8 mouse cellular contexts compared by ENCODE assay signal in genomic region chr17:79543907-79544522, GRCm38 (mm10).
DNase-seq lines count a peak whose midpoint lies in the region; ATAC-seq and TF ChIP-seq lines count a peak whose summit lies in the region.

No protein-coding gene starts in this region.

- no peaks in the 10 kb centered on the region for H3K36me3 ChIP-seq in hindbrain, embryonic 13.5 days
- H3K36me3 ChIP-seq in hindbrain, embryonic 10.5 days = no peaks in the 10 kb centered on the region
- no peaks in the 10 kb centered on the region for H3K36me3 ChIP-seq in kidney, adult 2 months (ENCODE audit: control insufficient read depth, insufficient read depth, low read length)

- H3K27me3 ChIP-seq in hindbrain, embryonic 13.5 days = no peaks in the 10 kb centered on the region
- H3K27me3 ChIP-seq in hindbrain, embryonic 10.5 days (ENCODE audit: insufficient read depth, poor library complexity, severe bottlenecking) = no peaks in the 10 kb centered on the region
- no peaks in the 10 kb centered on the region for H3K27me3 ChIP-seq in kidney, adult 2 months (replicated peaks; ENCODE audit: control insufficient read depth, insufficient read depth, low read length)

- H3K9me3 ChIP-seq in hindbrain, embryonic 13.5 days = no peaks in the 10 kb centered on the region
- no peaks in the 10 kb centered on the region for H3K9me3 ChIP-seq in hindbrain, embryonic 10.5 days

- H3K27ac ChIP-seq in hindbrain, embryonic 13.5 days = no peak overlapping the region
- no peak overlapping the region for H3K27ac ChIP-seq in hindbrain, embryonic 10.5 days
- peak overlapping the region; percentile 43; the same call in 1 of the 2 replicates for H3K27ac ChIP-seq in kidney, adult 2 months (ENCODE audit: insufficient read depth, low read depth, low read length)

- H3K4me1 ChIP-seq in hindbrain, embryonic 13.5 days (replicated peaks) = no peaks in the 10 kb centered on the region
- H3K4me1 ChIP-seq in hindbrain, embryonic 10.5 days (replicated peaks) = no peaks in the 10 kb centered on the region
- 0 out of 2 replicates have a peak, but pooled peaks cover 4% of the 10 kb centered on the region for H3K4me1 ChIP-seq in kidney, adult 2 months (ENCODE audit: control insufficient read depth, insufficient read depth, low read length)

- H3K4me2 ChIP-seq in hindbrain, embryonic 13.5 days = no peak overlapping the region

- H3K4me3 ChIP-seq in hindbrain, embryonic 13.5 days = no peak overlapping the region
- no peak overlapping the region for H3K4me3 ChIP-seq in hindbrain, embryonic 10.5 days
- H3K4me3 ChIP-seq in kidney, adult 2 months (ENCODE audit: insufficient read depth, low read depth, low read length) = no peak overlapping the region

- 0 out of 2 replicates have a peak, but pooled peaks have one; percentile 54 for ATAC-seq in hindbrain, embryonic 13.5 days (ENCODE audit: low FRiP score)

- H3K9ac ChIP-seq in hindbrain, embryonic 13.5 days = no peak overlapping the region

- 70% methylated on average over 7 of the region's 7 CpGs for WGBS in hindbrain, embryonic 13.5 days
- WGBS in hindbrain, embryonic 10.5 days = 89% methylated on average over 7 of the region's 7 CpGs
- 41% methylated on average over 7 of the region's 7 CpGs for WGBS in kidney, adult 2 months

- no peak for DNase-seq in hindbrain, embryonic 10.5 days (ENCODE audit: low spot score)
- DNase-seq in brain, embryonic 14.5 days (ENCODE audit: low read depth) = peak; percentile 87
- DNase-seq in gastrocnemius, postnatal 25 days = peak; percentile 71
- DNase-seq in kidney, adult 2 months = peak; percentile 85
- DNase-seq in lung, postnatal 14 days = peak; percentile 77
- DNase-seq in testis, postnatal 14 days (ENCODE audit: low spot score) = peak; percentile 76
- no peak for DNase-seq in embryo, embryonic 10.5 days (ENCODE audit: low spot score)

- TF ChIP-seq CTCF in brain, embryonic 14.5 days (IDR thresholded peaks at IDR 0.05; ENCODE audit: borderline replicate concordance, extremely low read depth, insufficient read depth, insufficient read length) = no peak
- no peak for TF ChIP-seq CTCF in kidney, adult 2 months (conservative IDR thresholded peaks at IDR 0.05; ENCODE audit: insufficient read depth, insufficient read length, low read depth, low read length)

- TF ChIP-seq POLR2A in brain, embryonic 14.5 days (IDR thresholded peaks at IDR 0.05; ENCODE audit: borderline replicate concordance, extremely low read depth, insufficient read depth, insufficient read length, poor library complexity, severe bottlenecking) = no peak
- no peak for TF ChIP-seq POLR2A in kidney, adult 2 months (IDR thresholded peaks at IDR 0.05; ENCODE audit: low read depth, low read length)

Comparison
In these comparisons a context has a peak if more than half of its experiments do, and no peak if none do; other contexts are left out.
1. DNase-seq: peak in brain, embryonic 14.5 days (single experiment), gastrocnemius, postnatal 25 days (single experiment), kidney, adult 2 months (single experiment), lung, postnatal 14 days (single experiment) and testis, postnatal 14 days (single experiment); none in hindbrain, embryonic 10.5 days (single experiment) and embryo, embryonic 10.5 days (single experiment).